Mouse (Mus musculus) lung, embryonic 15.5 days (tissue): ENCODE data around the gene Fam172a. TPM values are rescaled to one million over a fixed set of nuclear protein-coding genes. Genes with fewer than 3 reads are reported as not detected.
A peak's percentile ranks its signal among the peaks of the same experiment; 100 is the strongest.

ENCODE experiments used
- ATAC-seq: fragments of 200-750 bp; cut with Nextera tagmentation; 2 replicates; pipeline ENCODE4 v1.8.0; 2017; ENCODE audit warnings: moderate number of reproducible peaks, borderline replicate concordance; ENCODE audit not compliant: low FRiP score, low TSS enrichment; ENCODE audit errors: extremely low read depth
- H3K27ac ChIP-seq: fragments of 300-500 bp; sonication (generic); 2 replicates; pipeline ENCODE4 v1.5.1; 2015; ENCODE audit warnings: moderate library complexity, mild to moderate bottlenecking, inconsistent platforms
- H3K27me3 ChIP-seq: fragments of 300-500 bp; sonication (generic); 2 replicates; pipeline ENCODE4 v1.6.1; 2015; ENCODE audit warnings: inconsistent platforms
- H3K36me3 ChIP-seq: fragments of 300-500 bp; sonication (generic); 2 replicates; pipeline ENCODE4 v1.6.1; 2015; ENCODE audit warnings: inconsistent platforms
- H3K4me1 ChIP-seq: fragments of 300-500 bp; sonication (generic); 2 replicates; pipeline ENCODE4 v1.6.1; 2015; ENCODE audit warnings: inconsistent platforms
- H3K4me2 ChIP-seq: fragments of 300-500 bp; sonication (generic); 2 replicates; pipeline ENCODE4 v1.6.1; 2015; ENCODE audit warnings: inconsistent platforms, mild to moderate bottlenecking, moderate library complexity
- H3K4me3 ChIP-seq: fragments of 300-500 bp; sonication (generic); 2 replicates; pipeline ENCODE4 v1.5.1; 2015; ENCODE audit warnings: mild to moderate bottlenecking, inconsistent platforms
- H3K9ac ChIP-seq: fragments of 300-500 bp; sonication (generic); 2 replicates; pipeline ENCODE4 v1.6.1; 2015; ENCODE audit warnings: inconsistent platforms
- H3K9me3 ChIP-seq: fragments of 300-500 bp; sonication (generic); 2 replicates; pipeline ENCODE4 v1.6.1; 2016; ENCODE audit warnings: inconsistent platforms
- WGBS: fragments of 180-500 bp; shearing (Covaris S2); methylation state at CpG from one replicate; pipeline ENCODE4 v1.1.7; 2015; 5-methylcytosine and 5-hydroxymethylcytosine counted together
- polyA plus RNA-seq: library from polyadenylated mRNA; unstranded; fragments of >200 nt; fragmentation: Nextera tagmentation; extraction: Ambion mirVana; gene quantifications from 2 replicates; pipeline ENCODE4 v1.2.1, GENCODE M21; 2015

Fam172a gene
- polyA plus RNA-seq, 1 experiment from 2014 or later, result 32.6 TPM

- Histone ChIP-seq H3K4me3 (no peak overlapping the region), H3K36me3 (no peaks in the 10 kb centered on the region), H3K9ac (no peak overlapping the region), H3K27me3 (peaks cover 59% of the 10 kb centered on the region), H3K9me3 (no peaks in the 10 kb centered on the region), H3K27ac (no peak overlapping the region), H3K4me1 (peaks cover 6% of the 10 kb centered on the region), H3K4me2 (no peak overlapping the region)
- no peak for ATAC-seq
Measured at GRCm38 (mm10) chr13:78205426-78205825, 503.6 kb downstream of the Fam172a start.

GRCm38 (mm10) chr13:78206891-78207430 lies 505.1 kb downstream of the Fam172a start:
- no peaks in the 10 kb centered on the region for H3K36me3 ChIP-seq
- 62% methylated on average over 7 of the region's 7 CpGs for WGBS
- no peak overlapping the region for H3K9ac ChIP-seq
- ATAC-seq, result no peak
- H3K27me3 ChIP-seq, result peaks cover 67% of the 10 kb centered on the region
- no peak overlapping the region for H3K4me2 ChIP-seq
- H3K4me1 ChIP-seq, result peaks cover 4% of the 10 kb centered on the region; the same call in 1 of the 2 replicates
- no peak overlapping the region for H3K27ac ChIP-seq
- H3K4me3 ChIP-seq, result no peak overlapping the region
- H3K9me3 ChIP-seq, result no peaks in the 10 kb centered on the region

GRCm38 (mm10) chr13:78207796-78208645 lies 506.2 kb downstream of the Fam172a start:
- Histone ChIP-seq H3K27ac (no peak overlapping the region), H3K4me3 (no peak overlapping the region), H3K9ac (no peak overlapping the region), H3K4me1 (peaks cover 4% of the 10 kb centered on the region; the same call in 1 of the 2 replicates), H3K9me3 (no peaks in the 10 kb centered on the region), H3K4me2 (no peak overlapping the region), H3K36me3 (no peaks in the 10 kb centered on the region), H3K27me3 (peaks cover 74% of the 10 kb centered on the region)
- no peak for ATAC-seq
- 40% methylated on average over 12 of the region's 12 CpGs for WGBS

- Histone ChIP-seq H3K27ac (no peak overlapping the region), H3K4me1 (peaks cover 4% of the 10 kb centered on the region; the same call in 1 of the 2 replicates), H3K4me2 (no peak overlapping the region), H3K9ac (no peak overlapping the region), H3K4me3 (no peak overlapping the region), H3K9me3 (no peaks in the 10 kb centered on the region), H3K27me3 (peaks cover 72% of the 10 kb centered on the region), H3K36me3 (no peaks in the 10 kb centered on the region)
- 47% methylated on average over 14 of the region's 14 CpGs for WGBS
- no peak for ATAC-seq
Measured at GRCm38 (mm10) chr13:78208689-78209410, 507.0 kb downstream of the Fam172a start.

- H3K9ac ChIP-seq, result no peak overlapping the region
- no peaks in the 10 kb centered on the region for H3K9me3 ChIP-seq
- H3K4me3 ChIP-seq, result peak overlapping the region; percentile 34
- peak overlapping the region; percentile 64 for H3K4me2 ChIP-seq
- peaks cover 72% of the 10 kb centered on the region for H3K27me3 ChIP-seq
- H3K4me1 ChIP-seq, result peaks cover 4% of the 10 kb centered on the region; the same call in 1 of the 2 replicates
- no peak for ATAC-seq
- no peak overlapping the region for H3K27ac ChIP-seq
- 7% methylated on average over 12 of the region's 12 CpGs for WGBS
- H3K36me3 ChIP-seq, result no peaks in the 10 kb centered on the region
Measured at GRCm38 (mm10) chr13:78209611-78210028, 507.8 kb downstream of the Fam172a start.

GRCm38 (mm10) chr13:78210029-78210747 lies 508.4 kb downstream of the Fam172a start:
- Histone ChIP-seq H3K36me3 (no peaks in the 10 kb centered on the region), H3K9me3 (no peaks in the 10 kb centered on the region), H3K4me2 (peak overlapping the region; percentile 64), H3K4me1 (peaks cover 4% of the 10 kb centered on the region; the same call in 1 of the 2 replicates), H3K9ac (no peak overlapping the region), H3K27ac (no peak overlapping the region), H3K4me3 (peak overlapping the region; percentile 34), H3K27me3 (peaks cover 71% of the 10 kb centered on the region)
- 1% methylated on average over 38 of the region's 38 CpGs for WGBS
- peak; percentile 44; the same call in 1 of the 2 replicates for ATAC-seq

GRCm38 (mm10) chr13:78210748-78211089 lies 508.9 kb downstream of the Fam172a start:
- H3K4me3 ChIP-seq, result peak overlapping the region; percentile 34
- peak overlapping the region; percentile 64 for H3K4me2 ChIP-seq
- peaks cover 66% of the 10 kb centered on the region for H3K27me3 ChIP-seq
- H3K27ac ChIP-seq, result no peak overlapping the region
- 0 out of 2 replicates have a peak, but pooled peaks have one; percentile 25 for ATAC-seq
- 19% methylated on average over 13 of the region's 13 CpGs for WGBS
- peaks cover 4% of the 10 kb centered on the region; the same call in 1 of the 2 replicates for H3K4me1 ChIP-seq
- H3K9ac ChIP-seq, result no peak overlapping the region
- no peaks in the 10 kb centered on the region for H3K9me3 ChIP-seq
- no peaks in the 10 kb centered on the region for H3K36me3 ChIP-seq

GRCm38 (mm10) chr13:78211231-78212010 lies 509.6 kb downstream of the Fam172a start:
- Histone ChIP-seq H3K27ac (no peak overlapping the region), H3K27me3 (peaks cover 63% of the 10 kb centered on the region), H3K9me3 (no peaks in the 10 kb centered on the region), H3K4me2 (no peak overlapping the region), H3K36me3 (no peaks in the 10 kb centered on the region), H3K9ac (no peak overlapping the region), H3K4me3 (no peak overlapping the region), H3K4me1 (peaks cover 4% of the 10 kb centered on the region; the same call in 1 of the 2 replicates)
- ATAC-seq, result no peak
- 46% methylated on average over 14 of the region's 14 CpGs for WGBS

GRCm38 (mm10) chr13:78212111-78212510 lies 510.3 kb downstream of the Fam172a start:
- 42% methylated on average over 15 of the region's 15 CpGs for WGBS
- H3K4me3 ChIP-seq, result no peak overlapping the region

GRCm38 (mm10) chr13:78213155-78213554 lies 511.3 kb downstream of the Fam172a start:
- Histone ChIP-seq H3K9me3 (no peaks in the 10 kb centered on the region), H3K36me3 (no peaks in the 10 kb centered on the region), H3K4me2 (no peak overlapping the region), H3K4me1 (peaks cover 4% of the 10 kb centered on the region; the same call in 1 of the 2 replicates), H3K27me3 (peaks cover 51% of the 10 kb centered on the region), H3K4me3 (no peak overlapping the region), H3K27ac (no peak overlapping the region), H3K9ac (no peak overlapping the region)
- no peak for ATAC-seq
- WGBS, result 58% methylated on average over 2 of the region's 2 CpGs

More at GRCm38 (mm10) chr13:78212111-78212510, 510.3 kb downstream of the Fam172a start:
- Histone ChIP-seq H3K36me3 (no peaks in the 10 kb centered on the region), H3K9ac (no peak overlapping the region), H3K9me3 (no peaks in the 10 kb centered on the region), H3K4me2 (no peak overlapping the region), H3K27ac (no peak overlapping the region), H3K4me1 (peaks cover 4% of the 10 kb centered on the region; the same call in 1 of the 2 replicates), H3K27me3 (peaks cover 60% of the 10 kb centered on the region)
- ATAC-seq, result no peak

- H3K4me2 ChIP-seq, result no peak overlapping the region
- WGBS, result 31% methylated on average over 2 of the region's 2 CpGs
- no peaks in the 10 kb centered on the region for H3K36me3 ChIP-seq
- no peak overlapping the region for H3K4me3 ChIP-seq
- no peak for ATAC-seq
- no peaks in the 10 kb centered on the region for H3K4me1 ChIP-seq
- H3K27ac ChIP-seq, result no peak overlapping the region
- peaks cover 31% of the 10 kb centered on the region for H3K27me3 ChIP-seq
- H3K9me3 ChIP-seq, result no peaks in the 10 kb centered on the region
- no peak overlapping the region for H3K9ac ChIP-seq
Measured at GRCm38 (mm10) chr13:78215223-78215622, 513.4 kb downstream of the Fam172a start.
